Mouse (Mus musculus) urinary bladder, postnatal 4 days (tissue): ENCODE data around the gene Elf1.

ENCODE experiments used
- DNase-seq, 2 experiments: peaks; one replicate each; pipeline ENCODE4 v3.0.0; 2021 to 2022; ENCODE audit warnings: low spot score in 2 of 2

The Elf1 gene

DNA sequence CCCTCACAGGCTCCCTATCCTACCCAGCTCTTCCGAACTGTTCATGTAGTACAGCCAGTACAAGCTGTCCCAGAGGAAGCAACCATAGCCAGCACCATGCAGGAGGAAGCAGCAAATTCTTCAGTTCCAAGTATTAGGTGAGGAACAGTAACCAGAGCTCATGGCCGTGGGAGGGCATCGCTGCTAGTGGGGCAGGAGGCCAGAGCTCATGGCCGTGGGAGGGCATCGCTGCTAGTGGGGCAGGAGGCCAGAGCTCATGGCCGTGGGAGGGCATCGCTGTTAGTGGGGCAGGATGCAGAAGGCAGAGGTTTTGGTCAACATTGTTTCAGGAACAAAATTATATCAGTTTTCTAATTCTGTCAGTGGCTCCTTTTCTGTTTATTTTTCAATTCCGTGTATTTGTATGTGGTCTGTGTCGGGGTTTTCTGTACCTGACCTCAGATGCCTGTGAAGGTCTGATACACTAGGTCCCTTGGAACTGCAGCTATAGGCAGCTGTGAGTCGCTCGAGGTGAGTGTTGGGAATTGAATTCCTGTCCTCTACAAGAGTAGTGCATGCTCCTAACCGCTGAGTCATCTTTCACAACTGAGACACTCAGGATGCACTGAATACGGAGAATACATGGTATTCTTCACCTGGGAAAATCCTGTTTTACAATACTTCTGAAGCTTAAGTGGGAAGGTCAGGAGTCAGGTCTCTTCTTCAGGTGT lies 92.6 kb downstream of the Elf1 start:
- DNase-seq, result no peak

DNA sequence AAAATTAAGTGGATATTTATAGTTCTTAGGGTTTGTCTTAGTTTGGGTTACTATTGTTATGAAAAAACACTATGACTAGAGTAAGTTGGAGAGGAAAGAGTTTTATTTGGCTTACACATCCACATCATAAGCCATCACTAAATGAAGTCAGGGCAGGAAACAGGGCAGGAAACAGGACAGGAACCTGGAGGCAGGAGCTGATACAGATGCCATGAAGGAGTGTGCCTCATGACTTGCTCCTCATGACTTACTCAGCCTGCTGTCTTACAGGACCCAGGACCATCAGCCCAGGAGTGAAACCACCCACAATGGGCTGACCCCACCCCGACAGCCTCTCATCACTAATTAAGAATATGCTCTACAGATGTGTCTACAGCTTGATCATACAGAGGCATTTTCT lies 93.4 kb downstream of the Elf1 start:
- DNase-seq, result no peak

GRCm38 (mm10) chr14:79583526-79584245 lies 102.7 kb downstream of the Elf1 start:
- DNase-seq, result no peak

GRCm38 (mm10) chr14:79586499-79587138 lies 105.6 kb downstream of the Elf1 start:
- no peak for DNase-seq

DNA sequence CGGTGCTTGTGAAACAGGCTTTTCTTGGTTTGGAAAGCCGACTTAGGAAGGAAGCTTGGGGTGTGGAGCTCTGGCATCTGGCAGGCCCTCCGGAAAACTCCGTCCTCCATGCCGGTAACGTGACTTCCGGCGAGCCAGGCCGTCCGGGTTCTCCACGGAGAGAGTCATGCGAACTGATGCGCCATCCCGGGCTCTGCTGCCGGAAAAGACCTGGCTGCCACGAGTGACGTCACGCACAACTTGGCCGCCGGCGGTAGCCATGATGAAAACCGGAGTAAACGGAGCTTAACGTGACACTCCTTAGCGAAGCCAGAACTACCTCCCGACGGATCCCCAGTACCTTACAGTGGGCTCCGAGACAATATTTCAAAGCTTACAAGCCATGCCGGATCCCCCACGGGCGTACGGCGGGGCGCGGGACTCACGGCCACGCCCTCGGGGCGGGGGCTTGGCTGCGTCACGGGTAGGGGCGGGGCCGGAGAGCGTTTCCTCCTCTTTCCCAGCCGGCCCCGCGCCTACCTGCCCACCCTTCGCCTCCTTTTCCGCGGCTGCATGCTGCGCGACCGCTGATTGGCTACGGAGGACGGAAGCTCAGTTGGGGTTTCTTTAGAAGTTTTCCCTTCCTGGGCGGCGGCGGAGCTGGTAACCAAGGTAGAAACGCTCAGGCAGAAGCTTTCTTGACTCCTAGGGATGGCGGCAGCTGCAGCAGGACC lies 106.3 kb downstream of the Elf1 start, which contains the start of gene Sugt1:
Gene Sugt1, plus strand, starts transcription at position 553 of the 713 bp plus-strand sequence.
- peak; percentile 93 to 94 for DNase-seq

GRCm38 (mm10) chr14:79587852-79588229 lies 106.8 kb downstream of the Elf1 start:
- no peak for DNase-seq

GRCm38 (mm10) chr14:79588534-79588951 lies 107.5 kb downstream of the Elf1 start:
- no peak for DNase-seq

GRCm38 (mm10) chr14:79589401-79589800 lies 108.4 kb downstream of the Elf1 start:
- DNase-seq, result no peak

DNA sequence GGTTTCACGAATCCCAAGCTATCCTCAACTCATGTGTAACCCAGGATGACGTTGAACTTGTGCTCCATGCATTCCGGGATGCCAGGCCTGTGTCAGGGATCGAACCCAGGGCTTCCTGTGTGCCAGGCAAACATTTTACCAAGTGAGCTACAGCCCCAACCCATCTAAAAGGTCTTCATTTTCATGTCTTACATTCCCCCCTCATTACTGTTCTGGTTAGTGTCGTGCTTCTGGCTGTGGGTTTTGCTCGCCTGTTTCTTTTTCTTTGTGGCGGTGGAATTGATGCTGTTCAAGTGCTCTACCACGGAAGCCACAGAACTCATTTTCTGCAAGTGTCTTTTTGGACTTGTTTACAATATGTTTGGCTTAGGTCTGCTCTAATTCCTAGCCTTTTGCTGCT lies 109.9 kb downstream of the Elf1 start:
- DNase-seq, result no peak

- DNase-seq, result no peak
Observed at GRCm38 (mm10) chr14:79591611-79592010, 110.6 kb downstream of the Elf1 start.

DNA sequence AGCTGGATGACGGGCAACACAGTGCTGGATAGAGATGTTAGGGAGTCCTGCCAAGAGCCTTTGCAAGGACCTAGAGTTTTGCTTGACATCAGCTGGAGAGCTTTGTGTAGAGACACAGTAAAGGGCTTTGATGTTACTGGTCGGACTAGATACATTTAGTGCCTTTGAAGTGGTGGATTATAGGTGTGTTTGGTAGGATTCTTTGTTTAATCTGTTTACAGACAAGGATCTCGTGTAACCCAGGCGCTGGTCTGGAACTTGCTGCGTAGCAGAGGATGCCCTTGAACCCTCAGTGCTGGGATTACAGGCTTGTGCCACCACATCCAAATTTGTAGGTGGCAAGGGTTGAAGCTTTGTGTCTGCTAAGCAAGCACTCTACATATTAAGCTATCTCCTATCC lies 113.1 kb downstream of the Elf1 start:
- DNase-seq, result no peak

- no peak for DNase-seq
Observed at GRCm38 (mm10) chr14:79596602-79597001, 115.6 kb downstream of the Elf1 start.

- DNase-seq, result no peak
Observed at GRCm38 (mm10) chr14:79605881-79606280, 124.9 kb downstream of the Elf1 start.

DNA sequence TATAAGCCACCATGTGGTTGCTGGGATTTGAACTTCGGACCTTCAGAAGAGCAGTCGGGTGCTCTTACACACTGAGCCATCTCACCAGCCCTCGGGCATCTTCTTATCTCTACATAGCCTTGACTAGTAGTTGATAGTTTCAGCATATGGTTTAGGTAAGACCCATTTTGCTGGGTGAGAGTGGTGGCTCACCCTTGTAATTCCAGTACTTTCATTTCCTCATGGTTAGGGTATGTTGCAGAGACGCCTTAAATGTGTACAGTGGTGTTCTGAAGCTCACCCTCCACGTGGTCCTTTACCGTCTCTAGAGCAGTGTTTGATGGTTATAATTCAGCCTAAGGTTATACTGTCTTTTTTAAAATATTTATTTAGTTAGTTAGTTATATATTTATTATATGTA lies 125.4 kb downstream of the Elf1 start:
- DNase-seq, result no peak

DNA sequence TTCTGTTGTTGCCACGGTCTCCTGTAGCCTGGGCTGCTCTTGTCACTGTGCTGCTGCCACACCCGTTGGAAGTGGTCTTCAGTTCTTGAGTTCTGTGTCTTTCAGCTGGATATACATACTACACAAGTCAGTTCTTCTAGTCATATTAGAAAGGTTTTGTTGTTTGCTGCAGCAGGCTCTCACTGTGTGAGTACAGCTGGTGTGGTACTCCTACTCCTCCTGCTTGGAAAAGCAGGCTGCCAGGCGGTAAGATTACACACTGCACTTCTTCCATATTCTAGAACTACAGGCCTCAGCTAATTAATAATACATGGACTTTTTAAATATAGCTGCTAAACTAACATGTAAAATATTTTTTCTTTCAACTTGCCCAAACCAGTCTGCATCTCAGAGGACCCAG lies 125.9 kb downstream of the Elf1 start:
- no peak for DNase-seq

GRCm38 (mm10) chr14:79607352-79607751 lies 126.4 kb downstream of the Elf1 start:
- no peak for DNase-seq

DNA sequence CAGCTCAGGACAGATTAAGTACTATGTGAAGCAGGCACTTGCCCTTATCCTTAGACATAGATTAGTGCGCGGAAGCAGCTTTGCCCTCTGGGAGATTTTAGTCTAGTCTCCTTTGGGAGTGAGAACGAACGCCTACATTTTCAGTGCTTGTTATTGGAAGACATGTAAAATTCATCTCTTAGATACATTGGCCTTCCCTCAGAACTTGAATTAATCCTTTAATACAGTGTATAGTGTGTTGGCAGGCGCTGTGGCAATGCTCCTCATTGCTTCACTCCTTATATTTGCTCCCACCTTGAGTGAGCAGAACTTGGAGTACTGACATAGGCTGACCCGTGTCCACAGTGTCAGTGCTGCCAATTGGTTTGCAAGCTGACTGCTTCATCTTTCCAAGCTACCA lies 127.3 kb downstream of the Elf1 start:
- no peak for DNase-seq

GRCm38 (mm10) chr14:79617121-79617828 lies 136.3 kb downstream of the Elf1 start:
- no peak for DNase-seq

DNA sequence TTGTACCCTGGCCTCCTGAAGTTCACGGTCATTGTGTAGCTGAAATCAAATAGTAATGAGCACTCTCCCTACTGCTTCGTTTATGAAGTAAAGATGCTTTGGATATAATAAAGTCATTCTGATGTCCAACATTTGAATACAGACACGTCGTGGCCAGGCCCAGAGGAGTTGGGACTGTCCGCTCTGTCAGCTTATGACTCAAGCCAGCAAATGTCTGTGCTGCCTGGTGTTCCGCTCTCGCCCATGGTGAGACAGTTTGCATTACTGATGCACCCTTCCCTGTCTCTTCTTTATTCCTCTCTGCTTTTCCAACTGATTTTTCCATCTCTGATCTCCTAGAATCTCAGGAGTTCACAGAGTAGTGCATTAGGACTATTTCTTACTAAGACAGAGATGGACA lies 138.8 kb downstream of the Elf1 start:
- no peak for DNase-seq

- no peak for DNase-seq
Observed at GRCm38 (mm10) chr14:79621143-79621542, 140.1 kb downstream of the Elf1 start.
